Mouse (Mus musculus): ENCODE measurements around the gene Ifit2.
"Not testable (repeated sequence)": the region's sequence is repeated elsewhere in the genome, so short reads cannot be mapped to it uniquely, and the experiment has no call there.

The Ifit2 gene

GRCm38 (mm10) chr19:34546211-34546610, 4.3 kb upstream of the Ifit2 start:
- DNase-seq (ENCODE audit: low read depth, low spot score) = no peak

- no peak for DNase-seq (ENCODE audit: low read depth, low spot score)
These were observed 2.5 kb upstream of the Ifit2 start for GRCm38 (mm10) chr19:34547976-34548375.

GRCm38 (mm10) chr19:34550205-34550533, 325 bp upstream of the Ifit2 start:
- no peak for DNase-seq (ENCODE audit: low read depth, low spot score)

GRCm38 (mm10) chr19:34551981-34552380, 1.5 kb downstream of the Ifit2 start:
- no peak for DNase-seq (ENCODE audit: low read depth, low spot score)

- DNase-seq (ENCODE audit: low read depth, low spot score) = no peak
These were observed 2.5 kb downstream of the Ifit2 start for GRCm38 (mm10) chr19:34553021-34553420.

GRCm38 (mm10) chr19:34553522-34553921, 3.0 kb downstream of the Ifit2 start:
- DNase-seq (ENCODE audit: low read depth, low spot score) = no peak

GRCm38 (mm10) chr19:34554061-34554460, 3.6 kb downstream of the Ifit2 start:
- DNase-seq (ENCODE audit: low read depth, low spot score) = no peak

GRCm38 (mm10) chr19:34556621-34557020, 6.1 kb downstream of the Ifit2 start:
- no peak for DNase-seq (ENCODE audit: low read depth, low spot score)

- no peak for DNase-seq (ENCODE audit: low read depth, low spot score)
These were observed 12.1 kb downstream of the Ifit2 start for GRCm38 (mm10) chr19:34562556-34562955.

- DNase-seq (ENCODE audit: low read depth, low spot score) = no peak
These were observed 15.8 kb downstream of the Ifit2 start for GRCm38 (mm10) chr19:34566178-34566784.

- no peak for DNase-seq (ENCODE audit: low read depth, low spot score)
These were observed 18.7 kb downstream of the Ifit2 start for GRCm38 (mm10) chr19:34568988-34569895.

GRCm38 (mm10) chr19:34569896-34570476, 19.5 kb downstream of the Ifit2 start:
- no peak for DNase-seq (ENCODE audit: low read depth, low spot score)

- DNase-seq (ENCODE audit: low read depth, low spot score) = no peak
These were observed 20.6 kb downstream of the Ifit2 start for GRCm38 (mm10) chr19:34571080-34571479.

- DNase-seq (ENCODE audit: low read depth, low spot score) = no peak
These were observed 23.2 kb downstream of the Ifit2 start for GRCm38 (mm10) chr19:34573650-34574049.

GRCm38 (mm10) chr19:34577121-34577520, 26.6 kb downstream of the Ifit2 start:
- no peak for DNase-seq (ENCODE audit: low read depth, low spot score)

GRCm38 (mm10) chr19:34582696-34583095, 32.2 kb downstream of the Ifit2 start:
- not testable (repeated sequence) for DNase-seq (ENCODE audit: low read depth, low spot score)

- DNase-seq (ENCODE audit: low read depth, low spot score) = not testable (repeated sequence)
These were observed 32.8 kb downstream of the Ifit2 start, which contains the start of gene Ifit3 for GRCm38 (mm10) chr19:34583126-34583766. TSS of gene Ifit3 (plus strand) at chr19:34583531.

GRCm38 (mm10) chr19:34585740-34586458, 35.4 kb downstream of the Ifit2 start:
- DNase-seq (ENCODE audit: low read depth, low spot score) = not testable (repeated sequence)

- DNase-seq (ENCODE audit: low read depth, low spot score) = not testable (repeated sequence)
These were observed 37.6 kb downstream of the Ifit2 start for GRCm38 (mm10) chr19:34587898-34588692.

GRCm38 (mm10) chr19:34588959-34589358, 38.5 kb downstream of the Ifit2 start:
- no peak for DNase-seq (ENCODE audit: low read depth, low spot score)

GRCm38 (mm10) chr19:34593456-34593855, 43.0 kb downstream of the Ifit2 start:
- DNase-seq (ENCODE audit: low read depth, low spot score) = no peak
